Mouse (Mus musculus) ES-E14 (cell line): ENCODE measurements around the gene Amigo1. TPM values are rescaled to one million over a fixed set of nuclear protein-coding genes. Genes with fewer than 3 reads are reported as not detected.

Experiments
- DNase-seq: peaks from one replicate; pipeline ENCODE4 v3.0.0-alpha.2; 2013; ENCODE audit warnings: low read depth, low spot score
- H3K27ac ChIP-seq: 2 replicates; pipeline ENCODE4 v1.5.1; 2012; ENCODE audit warnings: low read depth, mild to moderate bottlenecking, low read length, moderate library complexity, mixed read lengths; ENCODE audit not compliant: poor library complexity, insufficient read depth, severe bottlenecking
- H3K36me3 ChIP-seq: 2 replicates; pipeline ENCODE4 v1.6.1; 2012; ENCODE audit warnings: mild to moderate bottlenecking, low read length, moderate library complexity, mixed read lengths; ENCODE audit not compliant: control insufficient read depth, poor library complexity, insufficient read depth, severe bottlenecking
- H3K4me1 ChIP-seq, 2 experiments: fragments of 150-350 bp in 1 of 2; sonication (generic) in 1 of 2; 2 replicates each; pipeline ENCODE4 v1.6.1; 2012; ENCODE audit warnings: low read length in 2 of 2, mild to moderate bottlenecking in 1 of 2, mixed read lengths in 1 of 2; ENCODE audit not compliant: control insufficient read depth in 2 of 2, insufficient read depth in 2 of 2, poor library complexity in 1 of 2
- H3K4me3 ChIP-seq, 2 experiments: fragments of 150-350 bp in 1 of 2; sonication (generic) in 1 of 2; 2 replicates each; pipeline ENCODE4 v1.5.1; 2012; ENCODE audit warnings: low read length in 2 of 2, low read depth in 1 of 2, mild to moderate bottlenecking in 1 of 2, mixed read lengths in 1 of 2; ENCODE audit not compliant: insufficient read depth in 1 of 2, poor library complexity in 1 of 2, severe bottlenecking in 1 of 2
- H3K9ac ChIP-seq: 2 replicates; pipeline ENCODE4 v1.6.1; 2012; ENCODE audit warnings: low read depth, mild to moderate bottlenecking, low read length, mixed read lengths; ENCODE audit not compliant: poor library complexity, insufficient read depth, severe bottlenecking
- H3K9me3 ChIP-seq: fragments of 150-350 bp; sonication (generic); 2 replicates; pipeline ENCODE4 v1.6.1; 2012; ENCODE audit warnings: low read depth, mild to moderate bottlenecking, low read length; ENCODE audit not compliant: control insufficient read depth, insufficient read depth
- CHD2 ChIP-seq: IDR thresholded peaks from 2 replicates; pipeline ENCODE4 v1.6.1; 2014; ENCODE audit warnings: mild to moderate bottlenecking, low read depth, low read length, inconsistent platforms
- HCFC1 ChIP-seq: IDR thresholded peaks from 2 replicates; pipeline ENCODE4 v1.6.1; 2012; ENCODE audit warnings: low read length, inconsistent platforms, borderline replicate concordance; ENCODE audit not compliant: insufficient read depth
- MAFK ChIP-seq: IDR thresholded peaks from 2 replicates; pipeline ENCODE4 v1.6.1; 2014; ENCODE audit warnings: mild to moderate bottlenecking, low read depth, low read length, inconsistent platforms; ENCODE audit not compliant: insufficient read depth
- ZC3H11A ChIP-seq: IDR thresholded peaks from 2 replicates; pipeline ENCODE4 v1.6.1; 2012; ENCODE audit warnings: low read depth, mild to moderate bottlenecking, inconsistent platforms, low read length, borderline replicate concordance
- ZNF384 ChIP-seq: IDR thresholded peaks from 2 replicates; pipeline ENCODE4 v1.6.1; 2012; ENCODE audit warnings: low read depth, low read length, inconsistent platforms
- in situ Hi-C, 2 experiments: fragments of 600-800 bp; cut with MboI; formaldehyde crosslinking; loops; one replicate each; pipeline ENCODE4 v1.15.1; 2025; ENCODE audit warnings: low sequenced_read_pairs in 2 of 2, inconsistent platforms in 1 of 2; ENCODE audit not compliant: unreplicated experiment in 2 of 2
- total RNA-seq: library from RNA; depleted of rRNA; stranded (reverse); fragments of 300-350 nt; gene quantifications from 2 replicates; pipeline ENCODE4 v1.2.3, GENCODE M21; 2012

Amigo1 gene
- total RNA-seq, 1 experiment = 2.1 TPM

DNA sequence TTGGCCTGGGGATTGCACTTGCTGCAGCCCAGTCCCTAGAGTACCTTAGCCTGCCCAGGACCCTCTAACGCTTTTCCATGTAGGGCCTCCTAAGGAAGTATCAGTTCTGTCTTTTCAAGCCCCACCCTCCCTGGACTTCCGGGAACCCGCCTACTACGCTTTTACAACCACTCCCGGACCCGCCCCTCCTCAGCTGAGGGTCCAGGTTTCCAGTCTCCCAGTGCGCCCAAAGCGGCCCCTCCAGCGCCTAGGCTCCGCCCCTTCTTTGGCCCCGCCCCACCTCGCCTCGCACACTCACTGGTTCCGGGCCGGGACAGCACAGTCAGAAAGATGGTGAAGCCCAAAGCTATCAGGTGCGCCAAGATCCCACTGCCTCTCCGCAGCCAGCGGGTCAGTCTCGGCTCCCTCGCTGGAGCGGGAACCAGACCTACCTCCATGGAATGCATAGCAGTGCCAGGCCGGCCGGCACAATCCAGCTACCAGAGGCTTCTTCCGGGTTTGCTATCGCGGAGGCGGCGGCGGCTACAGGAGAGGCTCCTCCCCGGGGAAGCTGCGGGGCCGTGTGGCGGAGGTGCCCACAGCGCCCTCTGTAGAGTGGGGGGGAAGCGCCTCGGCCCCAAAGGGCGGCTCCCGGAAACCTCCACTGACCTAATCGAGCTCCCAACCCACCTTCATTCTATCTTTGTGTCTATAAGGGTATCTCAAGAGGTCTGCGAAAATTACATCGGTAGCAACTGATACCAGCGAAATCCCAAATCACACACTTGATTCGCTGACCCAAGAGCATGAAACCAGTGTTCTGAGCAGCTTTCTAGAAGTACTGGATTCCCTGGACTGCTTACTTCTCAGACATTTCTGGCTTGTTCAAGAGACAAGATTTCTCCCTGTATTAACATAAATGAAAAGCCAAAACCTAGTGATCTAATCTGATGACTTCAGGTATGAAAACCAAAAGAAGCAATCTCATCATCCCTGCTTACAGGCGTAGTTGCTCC, 14.5 kb downstream of the Amigo1 start, which contains the start of gene Cyb561d1:
Cyb561d1 (minus strand) TSS at position 884 of the 995 bp plus-strand sequence.
- in situ Hi-C loops = no loop called here
- H3K9me3 ChIP-seq = no peaks in the 10 kb centered on the region
- no peak for TF ChIP-seq ZC3H11A
- TF ChIP-seq HCFC1 = 0 out of 2 replicates have a peak, but pooled peaks have one; percentile 13
- peak within 1 kb of the TSS; percentile 89 for H3K9ac ChIP-seq
- peaks cover 2 to 25% of the 10 kb centered on the region in 2 experiments; a peak in 3 of 4 replicates for H3K4me1 ChIP-seq
- peak within 1 kb of the TSS; percentile 89 to 96 for H3K4me3 ChIP-seq
- peak; percentile 96 for DNase-seq
- H3K27ac ChIP-seq = peak within 1 kb of the TSS; percentile 70
- H3K36me3 ChIP-seq = peaks cover 10% of the 10 kb centered on the region; the same call in 1 of the 2 replicates

DNA sequence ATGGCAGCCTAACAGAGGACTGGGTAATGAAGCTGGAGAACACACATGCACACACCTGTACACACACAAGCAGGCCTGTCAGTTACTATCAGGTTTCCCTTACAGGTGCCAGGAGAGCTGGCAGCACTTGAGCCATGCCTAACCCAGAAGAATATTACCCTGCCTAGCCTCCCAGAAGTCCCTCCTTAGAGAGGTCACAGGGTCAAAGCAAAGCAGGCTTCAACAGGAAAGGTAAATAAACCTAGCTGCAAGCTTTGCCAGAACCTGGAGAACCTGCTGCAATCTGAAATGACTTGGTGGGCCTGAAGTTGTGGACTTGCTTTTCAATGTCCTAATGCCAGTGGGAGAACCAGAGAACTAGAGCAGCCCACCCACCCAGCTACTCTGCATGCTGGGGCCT, 16.4 kb downstream of the Amigo1 start:
- in situ Hi-C loops = no loop called here
- Histone ChIP-seq H3K9ac (no peak overlapping the region), H3K36me3 (peaks cover 20% of the 10 kb centered on the region; the same call in 1 of the 2 replicates), H3K27ac (no peak overlapping the region), H3K4me1 (peaks cover 2 to 24% of the 10 kb centered on the region in 2 experiments; a peak in 3 of 4 replicates), H3K4me3 (no peak overlapping the region), H3K9me3 (no peaks in the 10 kb centered on the region)
- TF ChIP-seq MAFK = no peak
- no peak for TF ChIP-seq CHD2
- no peak for TF ChIP-seq ZNF384
- TF ChIP-seq ZC3H11A = no peak
- TF ChIP-seq HCFC1 = no peak
- DNase-seq = no peak

DNA sequence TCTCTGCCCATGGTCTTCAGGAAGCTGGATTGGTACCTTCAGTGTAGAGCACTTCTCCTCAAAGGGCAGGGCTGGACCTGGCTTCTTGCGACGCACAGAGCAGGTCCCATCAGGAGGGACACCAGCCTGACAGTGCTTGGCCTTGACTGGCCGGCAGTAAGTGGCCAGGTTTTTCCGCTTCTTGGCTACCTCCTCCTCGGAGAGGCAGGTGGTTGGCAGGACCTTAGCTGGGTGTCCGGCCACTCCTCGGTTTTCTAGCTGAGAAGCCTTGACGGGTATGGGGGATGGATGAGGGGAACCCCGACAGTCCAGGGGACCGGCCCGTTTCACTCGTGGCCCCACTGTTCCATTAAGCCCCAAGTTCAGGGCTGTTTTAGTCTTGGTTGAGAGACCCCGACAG, 17.1 kb downstream of the Amigo1 start:
- Histone ChIP-seq H3K27ac (no peak overlapping the region), H3K9me3 (no peaks in the 10 kb centered on the region), H3K36me3 (peaks cover 25% of the 10 kb centered on the region; the same call in 1 of the 2 replicates), H3K9ac (no peak overlapping the region), H3K4me1 (peaks cover 2 to 26% of the 10 kb centered on the region in 2 experiments; a peak in 3 of 4 replicates), H3K4me3 (no peak overlapping the region)
- DNase-seq = no peak
- no peak for TF ChIP-seq HCFC1
- TF ChIP-seq ZNF384 = no peak
- TF ChIP-seq MAFK = no peak
- no peak for TF ChIP-seq CHD2
- TF ChIP-seq ZC3H11A = no peak
- in situ Hi-C loops = no loop called here

DNA sequence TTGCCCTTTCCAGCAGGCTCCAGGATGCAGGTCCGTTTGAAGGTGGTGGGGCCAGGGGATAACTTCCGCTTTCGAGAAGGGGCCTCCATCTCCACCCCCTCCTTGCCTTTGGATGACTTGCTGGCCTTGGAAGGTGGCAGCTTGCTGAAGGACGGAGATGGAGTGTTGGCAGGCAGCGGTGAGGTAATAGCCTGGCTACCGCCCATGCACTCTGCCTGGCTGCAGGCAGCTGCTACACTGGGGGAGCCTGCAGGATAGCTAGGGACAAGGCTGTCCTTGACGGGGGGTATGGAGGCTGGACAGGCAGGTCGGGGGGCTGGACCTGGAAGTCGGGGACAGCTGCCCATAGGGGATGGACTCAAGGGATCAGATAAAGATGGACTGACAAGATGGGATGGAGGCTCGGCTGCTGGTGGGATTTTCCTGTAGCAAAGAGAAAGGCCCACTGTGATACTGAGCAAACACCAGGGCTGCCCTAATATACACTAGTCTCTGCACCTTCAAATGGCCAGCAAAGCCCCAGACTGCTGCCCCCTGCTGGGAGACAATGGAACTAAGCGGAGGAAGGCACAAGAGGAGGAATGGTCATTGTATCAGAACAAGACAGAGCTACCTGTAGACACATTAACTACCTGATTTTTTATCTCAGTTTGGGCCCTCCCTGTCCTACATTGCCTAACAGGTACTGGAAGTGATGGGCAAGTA, 17.6 kb downstream of the Amigo1 start:
- no peak overlapping the region for H3K27ac ChIP-seq
- in situ Hi-C loops = no loop called here
- H3K36me3 ChIP-seq = peaks cover 26% of the 10 kb centered on the region; the same call in 1 of the 2 replicates
- no peak for DNase-seq
- no peak for TF ChIP-seq ZNF384
- H3K9ac ChIP-seq = no peak overlapping the region
- no peak overlapping the region for H3K4me3 ChIP-seq
- H3K4me1 ChIP-seq = peaks cover 2 to 26% of the 10 kb centered on the region in 2 experiments; a peak in 3 of 4 replicates
- H3K9me3 ChIP-seq = no peaks in the 10 kb centered on the region
